Mouse (Mus musculus): Measurements from ENCODE around the gene Sdha. TPM values are rescaled to one million over a fixed set of nuclear protein-coding genes. Genes with fewer than 3 reads are reported as not detected.

The Sdha gene
- polyA plus RNA-seq, 1 experiment = 163 TPM

DNA sequence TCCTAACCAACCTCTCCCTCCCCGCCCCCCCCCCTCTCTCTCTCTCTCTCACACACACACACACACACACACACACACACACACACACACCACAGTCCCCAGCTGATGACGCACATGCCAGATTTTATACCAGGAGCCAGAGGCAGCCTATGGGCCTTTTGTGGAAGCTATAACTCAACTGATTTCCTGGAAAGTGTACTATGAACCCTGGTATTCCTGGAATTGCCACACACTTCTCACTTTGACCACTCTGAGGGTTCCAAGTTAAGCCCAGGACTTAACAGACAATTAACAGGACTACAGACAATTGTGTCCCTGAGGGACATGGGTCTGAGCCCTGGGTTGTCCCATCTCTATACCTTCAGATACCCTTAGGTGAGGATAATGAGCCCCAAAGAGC is 67.8 kb downstream of the Sdha start:
- H3K79me2 ChIP-seq (ENCODE audit: control insufficient read depth, insufficient read depth) = no peaks in the 10 kb centered on the region
- H3K4me3 ChIP-seq = no peak overlapping the region
- no peak overlapping the region for H3ac ChIP-seq (ENCODE audit: control insufficient read depth, insufficient read length)
- H3K27me3 ChIP-seq (ENCODE audit: control insufficient read depth, insufficient read depth, insufficient read length) = no peaks in the 10 kb centered on the region
- H3K36me3 ChIP-seq (ENCODE audit: control insufficient read depth, insufficient read depth) = no peaks in the 10 kb centered on the region
- TF ChIP-seq SRF (IDR thresholded peaks at IDR 0.05; ENCODE audit: control insufficient read depth, insufficient read length, low read depth) (no peak), TCF12 (IDR thresholded peaks at IDR 0.05; ENCODE audit: insufficient read depth, poor library complexity, severe bottlenecking) (no peak), USF1 (IDR thresholded peaks at IDR 0.05; ENCODE audit: low read depth) (no peak), TCF3 (IDR thresholded peaks at IDR 0.05; ENCODE audit: insufficient read length, low read depth) (no peak), CEBPB (IDR thresholded peaks at IDR 0.05; ENCODE audit: insufficient read depth, poor library complexity, severe bottlenecking) (no peak), POLR2A (IDR thresholded peaks at IDR 0.05; ENCODE audit: insufficient read length, low read depth) (no peak)
- H3K4me2 ChIP-seq (ENCODE audit: low read depth) = no peak overlapping the region

DNA sequence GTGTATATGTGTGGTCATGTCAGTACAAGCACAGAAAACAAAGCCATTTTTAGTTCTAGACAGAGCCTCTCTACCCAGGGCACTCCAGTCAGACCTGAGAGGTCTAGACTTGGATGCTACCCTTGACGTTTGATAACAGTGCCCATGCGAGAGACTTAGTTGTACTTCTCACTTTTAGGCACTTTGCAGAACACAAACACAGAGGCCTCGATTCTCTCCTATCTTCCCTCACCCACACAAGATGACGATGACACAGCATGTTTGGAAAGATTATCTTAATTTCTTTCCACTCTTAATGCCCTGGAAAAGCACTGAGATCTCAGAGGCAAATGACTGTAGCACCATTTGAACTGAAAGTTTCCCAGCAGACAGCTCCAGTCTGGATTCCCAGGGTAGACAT is 74.4 kb downstream of the Sdha start:
- TF ChIP-seq REST (IDR thresholded peaks at IDR 0.05; ENCODE audit: insufficient read depth, insufficient read length) (no peak), TCF3 (IDR thresholded peaks at IDR 0.05; ENCODE audit: insufficient read length, low read depth) (no peak), TCF12 (IDR thresholded peaks at IDR 0.05; ENCODE audit: insufficient read depth, poor library complexity, severe bottlenecking) (no peak), SRF (IDR thresholded peaks at IDR 0.05; ENCODE audit: control insufficient read depth, insufficient read length, low read depth) (no peak), CEBPB (IDR thresholded peaks at IDR 0.05; ENCODE audit: insufficient read depth, poor library complexity, severe bottlenecking) (no peak), POLR2A (IDR thresholded peaks at IDR 0.05; ENCODE audit: insufficient read length, low read depth) (no peak), USF1 (IDR thresholded peaks at IDR 0.05; ENCODE audit: low read depth) (no peak), MYOG (IDR thresholded peaks at IDR 0.05; ENCODE audit: control insufficient read depth in 1 of 3, insufficient read depth in 1 of 3, insufficient read length in 2 of 3, low read depth in 2 of 3) (no peak), POLR2AphosphoS2 (IDR thresholded peaks at IDR 0.05; ENCODE audit: insufficient read length, low read depth) (no peak), E2F4 (IDR thresholded peaks at IDR 0.05; ENCODE audit: insufficient read depth) (no peak), MAX (IDR thresholded peaks at IDR 0.05; ENCODE audit: low read depth) (no peak), MYOD1 (IDR thresholded peaks at IDR 0.05; ENCODE audit: control insufficient read depth in 1 of 3, insufficient read length in 2 of 3, low read depth in 2 of 3) (no peak)
- Histone ChIP-seq H3ac (ENCODE audit: control insufficient read depth, insufficient read length) (no peak overlapping the region), H3K4me3 (no peak overlapping the region)

More for the DNA sequence above, 74.4 kb downstream of the Sdha start:
- H3K36me3 ChIP-seq (ENCODE audit: control insufficient read depth, insufficient read depth) = no peaks in the 10 kb centered on the region
- no peaks in the 10 kb centered on the region for H3K27me3 ChIP-seq (ENCODE audit: control insufficient read depth, insufficient read depth, insufficient read length)
- H3K4me2 ChIP-seq (ENCODE audit: low read depth) = no peak overlapping the region
- H3K79me2 ChIP-seq (ENCODE audit: control insufficient read depth, insufficient read depth) = no peaks in the 10 kb centered on the region

Other genes with a start within 250 kb of the Sdha start
- gene Slc9a3, start 228.8 kb downstream of the Sdha start, polyA plus RNA-seq (2012; fragmentation: generic; extraction: Trizol) = 0.01 TPM
- 28.3 TPM for gene Exoc3, start 141.5 kb downstream of the Sdha start, polyA plus RNA-seq (2012; fragmentation: generic; extraction: Trizol)
- 0.19 TPM for gene Ahrr, start 57.9 kb downstream of the Sdha start, polyA plus RNA-seq (2012; fragmentation: generic; extraction: Trizol)
- gene Pdcd6, start 32.7 kb downstream of the Sdha start, polyA plus RNA-seq (2012; fragmentation: generic; extraction: Trizol) = 94.7 TPM
- gene Ccdc127, start within 50 bp of the Sdha start, polyA plus RNA-seq (2012; fragmentation: generic; extraction: Trizol) = 28.9 TPM
- gene Lrrc14b, start 13.7 kb upstream of the Sdha start, polyA plus RNA-seq (2012; fragmentation: generic; extraction: Trizol) = 0.24 TPM
- 0.28 TPM for gene Zfp72, start 40.6 kb upstream of the Sdha start, polyA plus RNA-seq (2012; fragmentation: generic; extraction: Trizol)
- 99.2 TPM for gene Ftl1-ps1, start 49.4 kb upstream of the Sdha start, polyA plus RNA-seq (2012; fragmentation: generic; extraction: Trizol)
- 2.8 TPM for gene Zfp825, start 143.7 kb upstream of the Sdha start, polyA plus RNA-seq (2012; fragmentation: generic; extraction: Trizol)